Mouse (Mus musculus) right cerebral cortex, adult 18-20 months (tissue): ENCODE measurements around the gene Trmt112.
"Not testable (repeated sequence)": the region's sequence is repeated elsewhere in the genome, so short reads cannot be mapped to it uniquely, and the experiment has no call there.

Experiments used
- DNase-seq: peaks from one replicate; pipeline ENCODE4 v3.0.0; 2022; ENCODE audit warnings: mixed read lengths

Gene Trmt112

GRCm38 (mm10) chr19:6909507-6910289, at the start of gene Trmt112, which contains the start of gene Prdx5:
Trmt112 (plus strand) TSS chr19:6909698.
Prdx5 (minus strand) TSS chr19:6910106.
- peak; percentile 96 for DNase-seq

DNA sequence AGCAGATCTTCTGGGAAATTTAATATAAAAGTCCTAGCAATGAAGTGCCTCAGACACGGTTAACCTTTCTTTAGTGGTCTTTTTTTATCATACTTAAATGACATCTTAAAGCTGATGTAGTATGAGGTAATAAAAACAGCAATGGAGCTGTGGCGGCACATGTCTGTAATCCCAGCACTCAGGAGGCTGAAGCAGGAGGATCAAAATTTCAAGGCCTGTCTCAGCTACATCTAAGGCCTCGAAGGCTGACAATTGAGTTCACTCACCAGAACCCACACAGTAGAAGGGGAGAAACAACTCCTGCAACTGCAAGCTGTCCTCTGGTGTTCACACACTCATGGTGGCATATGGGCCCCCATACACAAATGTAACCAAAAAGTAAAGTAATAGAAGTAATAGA, 49.5 kb upstream of the Trmt112 start:
- no peak for DNase-seq

- DNase-seq = no peak
Observed at GRCm38 (mm10) chr19:6860706-6861105, 48.8 kb upstream of the Trmt112 start.

GRCm38 (mm10) chr19:6861451-6861850, 48.0 kb upstream of the Trmt112 start:
- DNase-seq = no peak

DNA sequence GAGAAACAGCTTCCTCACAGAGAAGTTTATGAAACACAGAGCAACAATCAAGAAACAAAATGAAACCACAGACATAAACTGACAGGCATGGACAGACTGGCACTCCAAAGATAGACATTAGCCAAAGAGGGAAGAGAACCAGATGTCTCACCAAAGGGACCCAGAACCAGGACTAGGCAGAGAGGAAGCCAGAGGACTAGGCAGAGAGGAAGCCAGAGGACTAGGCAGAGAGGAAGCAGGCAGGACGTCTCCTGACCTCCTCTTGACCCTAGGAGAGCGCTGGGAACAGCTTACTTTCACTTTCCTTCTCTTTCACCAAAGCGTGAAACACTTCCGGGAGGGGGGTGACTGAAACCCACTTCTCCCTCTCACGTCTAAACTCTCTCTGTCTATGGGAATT, 40.1 kb upstream of the Trmt112 start:
- no peak for DNase-seq

- no peak for DNase-seq
Observed at GRCm38 (mm10) chr19:6871574-6872271, 37.8 kb upstream of the Trmt112 start.

DNA sequence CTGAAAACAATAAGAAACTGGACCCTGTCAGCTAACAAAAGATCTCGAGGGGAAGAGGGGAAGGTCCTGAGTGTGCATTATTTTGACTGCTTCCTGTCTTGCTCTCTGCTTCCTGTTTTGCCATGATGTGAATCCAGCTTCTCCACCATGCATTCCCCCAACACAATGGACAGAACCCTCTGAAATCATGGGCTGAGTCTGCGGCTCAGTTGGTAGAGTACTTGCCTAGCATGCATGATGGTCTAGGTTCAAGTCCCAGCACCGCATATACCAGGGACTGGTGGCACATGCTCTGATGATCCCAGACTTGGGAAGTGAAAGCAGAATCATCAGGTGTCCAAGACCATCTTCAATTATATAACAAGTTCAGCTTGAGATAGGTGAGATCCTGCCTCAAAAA, 36.8 kb upstream of the Trmt112 start:
- no peak for DNase-seq

GRCm38 (mm10) chr19:6874257-6874656, 35.2 kb upstream of the Trmt112 start:
- DNase-seq = no peak

DNA sequence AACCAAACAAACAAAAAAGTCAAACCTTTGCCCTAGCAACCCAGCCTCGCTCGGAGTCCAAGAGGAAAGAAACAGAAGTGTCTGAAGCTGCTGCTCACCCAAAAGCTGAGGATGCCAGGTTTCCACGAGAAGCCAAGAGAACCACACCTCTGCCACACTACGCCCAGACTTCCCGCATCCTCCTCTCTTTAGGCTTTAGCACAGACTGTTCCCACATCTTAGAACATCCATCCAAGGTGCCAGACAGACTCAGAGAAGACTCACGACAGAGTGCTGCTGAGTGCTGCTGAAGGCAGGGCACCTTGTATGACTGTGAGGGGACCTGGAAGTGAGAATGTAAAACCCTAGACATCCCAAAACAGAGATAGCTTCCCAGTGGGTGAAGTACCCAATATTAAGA, 33.7 kb upstream of the Trmt112 start:
- DNase-seq = peak; percentile 34

DNA sequence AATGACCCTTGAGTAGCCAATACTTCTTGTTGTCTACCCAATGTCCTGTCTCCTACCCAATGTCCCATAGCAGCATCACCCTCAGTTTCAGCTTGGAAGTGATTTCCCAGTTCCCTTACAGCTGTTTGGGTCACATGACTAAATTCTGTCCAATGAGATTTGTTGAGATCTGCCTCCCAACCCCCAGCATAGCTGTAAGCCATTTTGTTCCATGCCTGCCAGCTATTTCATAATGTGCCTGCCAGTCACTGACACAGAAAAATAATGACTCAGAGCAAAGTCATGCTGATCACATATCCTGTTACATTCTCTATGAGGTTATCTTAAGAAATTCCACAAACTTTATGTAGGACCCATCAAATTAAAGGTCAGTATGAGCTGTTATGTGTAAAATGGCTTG, 32.7 kb upstream of the Trmt112 start:
- no peak for DNase-seq

DNA sequence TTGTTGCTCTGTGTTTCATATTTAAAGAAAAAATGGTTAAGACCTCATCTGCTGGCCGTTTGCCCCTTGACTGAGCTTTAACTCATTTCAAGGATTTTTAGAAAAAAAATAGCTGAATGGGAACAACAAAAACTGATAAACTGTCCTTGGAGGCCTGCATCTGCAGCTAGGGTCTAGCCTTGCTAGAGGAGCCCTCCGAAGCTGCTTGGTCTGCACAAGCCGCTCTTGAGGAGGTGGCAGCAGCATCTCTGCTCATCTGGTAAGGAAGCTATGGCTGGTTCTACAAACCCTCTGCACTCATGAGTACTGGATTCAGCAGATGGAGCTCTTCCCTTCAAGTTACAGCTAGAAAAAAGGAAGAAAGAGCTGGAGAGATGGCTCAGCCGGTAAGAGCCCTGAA, 31.5 kb upstream of the Trmt112 start:
- no peak for DNase-seq

- DNase-seq = no peak
Observed at GRCm38 (mm10) chr19:6892512-6892911, 17.0 kb upstream of the Trmt112 start.

GRCm38 (mm10) chr19:6893731-6894451, 15.6 kb upstream of the Trmt112 start:
- DNase-seq = no peak

DNA sequence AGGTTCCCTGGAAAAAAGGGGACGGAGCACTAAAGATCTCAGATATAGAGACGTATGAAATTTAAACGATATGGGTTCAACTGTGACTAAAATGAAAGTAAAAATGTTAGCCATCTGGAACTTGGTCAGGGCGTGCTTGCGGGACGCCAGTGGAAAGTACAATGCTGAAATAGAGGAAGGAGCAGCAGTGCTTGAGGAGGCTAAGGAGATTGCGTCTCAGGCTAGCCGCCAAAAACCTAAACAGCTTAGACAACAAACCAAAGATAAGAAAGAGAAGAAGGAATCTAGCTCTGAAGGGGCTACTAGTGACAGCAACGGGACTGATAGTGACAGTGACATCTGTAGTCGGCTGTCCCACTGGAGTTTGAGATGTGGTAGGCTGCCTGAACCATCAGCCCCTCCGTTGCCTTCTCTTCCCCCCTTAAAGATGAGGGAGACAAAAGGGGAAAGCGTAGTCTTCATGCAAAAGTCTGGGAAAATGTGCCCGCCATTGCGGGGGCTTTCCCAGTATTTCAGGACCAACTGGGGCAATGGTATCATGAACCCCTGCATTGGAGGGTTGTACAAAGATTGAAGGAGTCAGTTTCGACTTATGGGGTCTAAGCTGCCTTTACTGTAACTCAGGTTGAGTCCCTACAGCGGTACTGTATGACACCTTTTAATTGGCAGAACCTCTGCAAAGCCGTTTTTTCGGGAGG, 13.7 kb upstream of the Trmt112 start:
- not testable (repeated sequence) for DNase-seq

DNA sequence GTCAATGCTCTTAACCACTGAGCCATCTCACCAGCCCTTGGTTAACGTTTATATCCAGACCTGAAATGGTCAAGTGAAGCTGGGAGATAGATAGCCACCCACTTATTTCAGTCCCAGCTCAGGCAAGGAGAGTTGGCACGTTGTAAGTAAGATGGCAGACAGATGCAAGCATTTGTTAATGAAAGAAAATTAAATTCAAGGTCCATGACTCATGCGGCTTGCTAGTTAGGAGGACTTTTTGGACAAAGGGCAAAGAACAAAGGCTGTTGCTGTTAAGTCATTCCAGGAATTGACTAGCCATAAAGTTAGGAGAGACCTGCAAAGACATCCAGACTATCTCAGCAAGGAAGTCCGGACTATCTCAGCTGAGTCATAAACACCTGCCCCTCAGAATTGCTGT, 9.9 kb upstream of the Trmt112 start:
- no peak for DNase-seq

- no peak for DNase-seq
Observed at GRCm38 (mm10) chr19:6903031-6903430, 6.5 kb upstream of the Trmt112 start.

GRCm38 (mm10) chr19:6904846-6905245, 4.7 kb upstream of the Trmt112 start:
- DNase-seq = no peak

GRCm38 (mm10) chr19:6905498-6906159, 3.9 kb upstream of the Trmt112 start:
- DNase-seq = no peak

- DNase-seq = no peak
Observed at GRCm38 (mm10) chr19:6906199-6906598, 3.3 kb upstream of the Trmt112 start.

- DNase-seq = no peak
Observed at GRCm38 (mm10) chr19:6907094-6907493, 2.4 kb upstream of the Trmt112 start.

GRCm38 (mm10) chr19:6907811-6908540, 1.5 kb upstream of the Trmt112 start:
- no peak for DNase-seq

DNA sequence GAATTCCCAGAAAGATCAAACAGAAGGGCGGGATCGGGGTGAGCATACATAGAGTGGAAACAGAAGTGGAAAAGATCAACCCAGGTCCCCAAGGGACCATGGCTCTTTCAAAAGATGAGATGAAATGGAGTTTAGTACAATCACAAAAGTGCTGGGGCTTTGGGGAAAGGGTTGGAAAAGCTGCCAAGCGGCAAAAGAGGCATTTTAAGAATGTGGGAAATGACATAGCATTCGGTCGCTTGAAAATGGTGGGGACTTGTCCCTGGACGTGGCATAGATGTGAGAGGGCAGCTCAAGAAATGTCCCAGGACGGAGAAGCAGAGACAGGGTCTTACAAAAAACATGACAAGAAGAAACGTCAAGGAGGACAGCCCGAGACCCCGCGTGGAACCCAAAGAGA, 477 bp upstream of the Trmt112 start:
- DNase-seq = no peak
